Mouse (Mus musculus) kidney, adult 2 months (tissue): ENCODE results near the gene Rgma.

Source experiments
- CTCF ChIP-seq: fragments of 200-500 bp; conservative IDR thresholded peaks from 2 replicates; pipeline ENCODE4 v1.5.1; 2011; ENCODE audit warnings: low read depth, mild to moderate bottlenecking, control low read depth, low read length, moderate library complexity, mixed read lengths; ENCODE audit not compliant: insufficient read depth, insufficient read length
- POLR2A ChIP-seq: fragments of 200-500 bp; IDR thresholded peaks from one replicate; pipeline ENCODE4 v1.6.1; 2011; ENCODE audit warnings: low read depth, low read length, control low read depth

GRCm38 (mm10) chr7:73398319-73398718 is 23.0 kb downstream of the Rgma start:
- no peak for TF ChIP-seq POLR2A
- TF ChIP-seq CTCF: no peak
